Mouse (Mus musculus) C2C12 (cell line): ENCODE results near the gene Espn. TPM values are rescaled to one million over a fixed set of nuclear protein-coding genes. Genes with fewer than 3 reads are reported as not detected.

Experiments
- H3K27me3 ChIP-seq: one replicate; pipeline ENCODE4 v1.6.1; 2011; ENCODE audit not compliant: control insufficient read depth, insufficient read depth, insufficient read length
- H3K36me3 ChIP-seq: one replicate; pipeline ENCODE4 v1.6.1; 2011; ENCODE audit not compliant: control insufficient read depth, insufficient read depth
- H3K4me3 ChIP-seq: one replicate; pipeline ENCODE4 v1.5.1; 2011; ENCODE audit warnings: mild to moderate bottlenecking, control low read depth; ENCODE audit not compliant: poor library complexity, insufficient read depth, severe bottlenecking
- H3K79me2 ChIP-seq: one replicate; pipeline ENCODE4 v1.6.1; 2011; ENCODE audit not compliant: control insufficient read depth, insufficient read depth
- H3K79me3 ChIP-seq: one replicate; pipeline ENCODE4 v1.6.1; 2011; ENCODE audit warnings: low read depth, control low read depth
- H3ac ChIP-seq: one replicate; pipeline ENCODE3; 2011; ENCODE audit warnings: low read depth; ENCODE audit not compliant: control insufficient read depth, insufficient read length
- CEBPB ChIP-seq: IDR thresholded peaks from one replicate; pipeline ENCODE4 v1.6.1; 2011; ENCODE audit warnings: low read depth, mild to moderate bottlenecking, control low read depth, moderate library complexity
- CTCF ChIP-seq: IDR thresholded peaks from one replicate; pipeline ENCODE4 v1.5.1; 2011; ENCODE audit not compliant: control insufficient read depth, insufficient read depth, insufficient read length
- FOSL1 ChIP-seq: IDR thresholded peaks from one replicate; pipeline ENCODE4 v1.8.0; 2011; ENCODE audit warnings: mild to moderate bottlenecking, low read length; ENCODE audit not compliant: poor library complexity, insufficient read depth, severe bottlenecking
- MAX ChIP-seq: IDR thresholded peaks from one replicate; pipeline ENCODE4 v1.6.1; 2011; ENCODE audit warnings: mild to moderate bottlenecking, control low read depth
- MYOD1 ChIP-seq: IDR thresholded peaks from one replicate; pipeline ENCODE4 v1.6.1; 2011; ENCODE audit warnings: low read depth; ENCODE audit not compliant: control insufficient read depth, insufficient read length
- MYOG ChIP-seq: IDR thresholded peaks from one replicate; pipeline ENCODE4 v1.6.1; 2011; ENCODE audit not compliant: control insufficient read depth, insufficient read length; ENCODE audit errors: extremely low read depth
- USF1 ChIP-seq: IDR thresholded peaks from one replicate; pipeline ENCODE4 v1.6.1; 2011; ENCODE audit warnings: low read depth, mild to moderate bottlenecking, control low read depth, moderate library complexity
- polyA plus RNA-seq: library from polyadenylated mRNA; unstranded; fragments of >200 nt; fragmentation: generic; extraction: Trizol; gene quantifications from one replicate; pipeline ENCODE4 v1.2.1, GENCODE M21; 2012; ENCODE audit warnings: missing spikeins

Espn gene
- polyA plus RNA-seq, 1 experiment = 0.97 TPM

GRCm38 (mm10) chr4:152168052-152168451 lies 15.9 kb upstream of the Espn start:
- no peaks in the 10 kb centered on the region for H3K36me3 ChIP-seq
- H3K79me2 ChIP-seq = no peaks in the 10 kb centered on the region
- H3K79me3 ChIP-seq = no peaks in the 10 kb centered on the region
- H3K4me3 ChIP-seq = no peak overlapping the region
- TF ChIP-seq FOSL1 (no peak), MYOD1 (no peak), USF1 (no peak), CTCF (no peak), CEBPB (no peak), MAX (no peak), MYOG (no peak)
- no peak overlapping the region for H3ac ChIP-seq
- peaks cover 10% of the 10 kb centered on the region for H3K27me3 ChIP-seq

GRCm38 (mm10) chr4:152165036-152165931 lies 13.1 kb upstream of the Espn start:
- no peaks in the 10 kb centered on the region for H3K79me3 ChIP-seq
- TF ChIP-seq MYOG (no peak), CTCF (peak; percentile 73)
- H3K79me2 ChIP-seq = no peaks in the 10 kb centered on the region
- H3K27me3 ChIP-seq = peaks cover 26% of the 10 kb centered on the region
- H3K4me3 ChIP-seq = no peak overlapping the region
- H3ac ChIP-seq = no peak overlapping the region
- H3K36me3 ChIP-seq = no peaks in the 10 kb centered on the region

DNA sequence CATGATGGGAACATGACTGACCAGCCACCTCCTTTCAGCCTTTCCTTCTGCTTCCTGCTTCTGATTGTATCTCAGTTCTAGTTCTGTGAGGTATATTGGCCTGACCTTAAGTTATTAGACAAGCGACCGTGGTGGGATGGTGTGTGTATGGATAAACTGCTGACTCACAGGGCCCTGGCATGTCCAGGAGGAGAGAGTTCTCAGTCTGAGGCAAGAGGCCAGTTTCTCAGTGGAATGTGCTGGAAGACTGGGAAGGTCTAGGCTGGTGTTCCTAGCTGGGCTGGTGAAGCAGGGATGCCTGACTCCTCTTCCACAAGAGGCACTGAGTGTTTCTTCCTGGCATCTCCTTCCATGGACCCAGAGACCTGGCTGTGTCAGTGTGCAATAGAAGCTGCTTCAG lies 10.6 kb upstream of the Espn start:
- TF ChIP-seq USF1 = no peak
- TF ChIP-seq CTCF = no peak
- no peak for TF ChIP-seq CEBPB
- no peak for TF ChIP-seq MYOG
- TF ChIP-seq MAX = no peak
- TF ChIP-seq MYOD1 = no peak
- H3K27me3 ChIP-seq = peaks cover 41% of the 10 kb centered on the region
- no peaks in the 10 kb centered on the region for H3K79me3 ChIP-seq
- H3ac ChIP-seq = no peak overlapping the region
- H3K4me3 ChIP-seq = no peak overlapping the region
- H3K36me3 ChIP-seq = no peaks in the 10 kb centered on the region
- no peaks in the 10 kb centered on the region for H3K79me2 ChIP-seq

DNA sequence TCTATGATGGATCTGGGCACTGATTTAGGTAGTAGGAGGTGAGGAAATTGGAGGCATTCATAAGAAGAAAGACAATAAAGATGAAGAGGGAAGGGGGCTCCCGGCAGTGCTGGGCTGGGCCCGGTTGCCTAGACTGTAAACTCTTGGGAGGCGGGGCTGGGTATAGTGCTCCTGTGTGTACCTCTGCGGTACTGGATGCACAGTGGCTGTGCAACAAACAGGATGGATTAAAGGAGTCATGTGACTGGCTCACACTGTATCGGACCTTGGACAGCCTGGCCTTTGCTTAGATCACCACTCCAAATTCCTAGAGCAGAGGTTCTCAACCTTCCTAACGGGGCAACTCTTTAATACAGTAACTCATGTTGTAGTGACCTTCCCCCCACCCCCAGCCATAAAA lies 9.4 kb upstream of the Espn start:
- H3K27me3 ChIP-seq = peaks cover 49% of the 10 kb centered on the region
- no peaks in the 10 kb centered on the region for H3K79me2 ChIP-seq
- no peaks in the 10 kb centered on the region for H3K79me3 ChIP-seq
- H3K36me3 ChIP-seq = no peaks in the 10 kb centered on the region
- H3K4me3 ChIP-seq = no peak overlapping the region
- TF ChIP-seq FOSL1 (no peak), MAX (no peak), MYOG (no peak)
- H3ac ChIP-seq = no peak overlapping the region

DNA sequence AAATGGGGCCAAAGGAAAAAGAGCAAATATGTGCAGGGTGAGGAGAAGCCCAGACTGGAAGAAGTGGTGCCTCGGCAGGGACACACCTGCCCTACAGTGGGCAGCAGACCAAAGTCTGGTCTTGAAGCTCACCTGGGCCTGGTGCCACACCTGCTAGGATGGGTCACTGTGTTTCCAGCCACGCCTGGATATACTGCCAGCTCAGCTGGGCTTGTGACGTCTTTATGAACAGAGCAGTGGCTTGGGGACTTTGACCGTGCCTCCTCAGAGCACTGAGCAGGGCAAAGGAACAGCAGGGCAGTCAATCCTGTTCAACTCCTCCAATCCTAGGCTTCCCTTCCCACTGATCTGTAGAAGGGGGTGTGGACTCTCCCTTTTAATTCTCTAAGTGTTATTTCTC lies 8.6 kb upstream of the Espn start:
- Histone ChIP-seq H3K27me3 (peaks cover 49% of the 10 kb centered on the region), H3ac (no peak overlapping the region)
- TF ChIP-seq CEBPB = no peak
- no peak for TF ChIP-seq MYOD1
- no peak for TF ChIP-seq MYOG
- TF ChIP-seq FOSL1 = no peak
- TF ChIP-seq CTCF = no peak
- no peak for TF ChIP-seq USF1
- TF ChIP-seq MAX = no peak

DNA sequence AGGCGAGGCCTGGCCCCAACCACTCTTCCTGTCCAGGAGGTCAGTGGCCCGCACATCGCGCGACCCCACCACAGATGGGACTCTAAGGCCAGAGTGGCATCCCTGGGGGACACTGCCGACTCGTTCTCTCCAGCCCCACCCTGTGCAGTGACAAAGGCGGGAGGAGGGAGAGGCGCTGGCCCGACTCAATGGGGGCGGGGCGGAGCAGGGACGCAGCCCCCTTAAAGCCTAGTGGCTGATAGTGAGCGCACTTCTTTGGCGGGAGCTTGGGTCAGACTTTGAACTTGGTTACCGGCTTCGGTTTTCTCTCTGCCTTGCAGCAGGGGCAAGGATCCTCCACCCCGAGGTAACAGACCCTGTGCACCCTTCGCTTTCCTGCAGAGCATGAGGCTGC lies 7.1 kb upstream of the Espn start:
- Histone ChIP-seq H3K4me3 (no peak overlapping the region), H3K79me2 (no peaks in the 10 kb centered on the region), H3K79me3 (no peaks in the 10 kb centered on the region), H3ac (no peak overlapping the region), H3K27me3 (peaks cover 49% of the 10 kb centered on the region), H3K36me3 (no peaks in the 10 kb centered on the region)
- TF ChIP-seq MYOG = no peak
- TF ChIP-seq MAX = no peak
- TF ChIP-seq FOSL1 = no peak
- TF ChIP-seq USF1 = no peak
- no peak for TF ChIP-seq CTCF
- no peak for TF ChIP-seq MYOD1

More for the DNA sequence above, 8.6 kb upstream of the Espn start:
- Histone ChIP-seq H3K79me3 (no peaks in the 10 kb centered on the region), H3K4me3 (no peak overlapping the region), H3K36me3 (no peaks in the 10 kb centered on the region), H3K79me2 (no peaks in the 10 kb centered on the region)
